Mouse (Mus musculus) cerebellum, adult (tissue): Measurements from ENCODE around the gene Scarb2.

Experiments
- ATAC-seq: cut with Nextera tagmentation; 2 replicates; pipeline ENCODE4 v1.9.2; 2017; ENCODE audit warnings: mild to moderate bottlenecking, moderate library complexity, mixed read lengths; ENCODE audit not compliant: insufficient number of reproducible peaks, low FRiP score, low TSS enrichment

The Scarb2 gene

DNA sequence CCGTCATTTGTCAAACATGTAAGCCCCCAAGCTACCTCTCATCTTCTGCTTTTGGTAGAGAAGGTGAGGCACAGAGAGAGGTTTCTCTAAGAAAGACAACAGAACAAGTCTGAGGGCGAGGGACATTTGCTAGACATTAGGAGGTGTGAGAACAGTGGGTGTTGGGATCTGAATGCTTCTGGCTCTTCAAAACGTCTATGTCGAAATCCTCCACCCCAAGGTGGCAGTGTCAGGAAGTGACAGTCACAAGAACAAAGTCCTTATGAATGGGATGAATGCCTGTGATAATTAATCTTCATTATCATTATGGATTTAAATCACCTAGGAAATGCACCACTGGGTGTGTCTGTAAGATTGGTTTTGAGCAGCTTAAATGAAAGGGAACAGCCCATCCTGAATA, 11.3 kb downstream of the Scarb2 start:
- no peak for ATAC-seq

DNA sequence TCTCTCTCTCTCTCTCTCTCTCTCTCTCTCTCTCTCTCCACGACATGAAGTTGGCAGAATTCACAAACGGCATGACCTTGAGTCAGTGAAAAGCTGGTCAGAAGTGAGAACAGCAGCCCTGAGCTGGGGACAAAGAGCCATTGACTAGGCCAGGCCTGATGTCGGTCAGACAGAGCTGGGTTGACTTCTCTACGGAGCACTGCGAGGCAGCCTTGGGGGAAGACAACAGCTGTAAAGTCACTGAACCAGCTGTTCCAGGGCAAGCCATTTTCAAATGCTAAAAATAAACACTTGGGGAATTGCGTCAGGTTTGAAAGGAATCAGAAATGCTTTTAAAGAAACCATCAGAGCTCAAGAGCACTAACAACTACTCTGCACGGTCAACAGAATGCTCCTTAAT, 13.2 kb downstream of the Scarb2 start:
- ATAC-seq, result no peak

DNA sequence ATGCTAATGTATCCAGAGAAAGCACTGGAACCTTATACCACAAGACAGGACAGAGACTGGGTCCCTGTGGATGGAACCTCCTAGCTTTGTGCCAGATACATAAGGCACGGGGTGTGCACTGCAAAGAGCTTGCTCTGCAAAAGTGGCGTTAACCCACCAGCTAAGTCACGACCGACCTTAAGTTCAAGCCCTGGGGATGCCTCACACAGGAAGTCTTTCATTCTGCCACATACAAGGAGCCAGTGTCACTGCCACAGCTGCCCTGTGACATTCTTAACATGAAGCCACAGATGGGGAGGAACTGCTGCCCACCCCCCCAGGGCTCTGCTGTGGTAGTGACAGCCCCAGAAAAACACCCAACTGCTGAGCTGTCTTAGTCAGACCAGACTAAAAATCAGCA, 15.9 kb downstream of the Scarb2 start:
- ATAC-seq, result no peak

DNA sequence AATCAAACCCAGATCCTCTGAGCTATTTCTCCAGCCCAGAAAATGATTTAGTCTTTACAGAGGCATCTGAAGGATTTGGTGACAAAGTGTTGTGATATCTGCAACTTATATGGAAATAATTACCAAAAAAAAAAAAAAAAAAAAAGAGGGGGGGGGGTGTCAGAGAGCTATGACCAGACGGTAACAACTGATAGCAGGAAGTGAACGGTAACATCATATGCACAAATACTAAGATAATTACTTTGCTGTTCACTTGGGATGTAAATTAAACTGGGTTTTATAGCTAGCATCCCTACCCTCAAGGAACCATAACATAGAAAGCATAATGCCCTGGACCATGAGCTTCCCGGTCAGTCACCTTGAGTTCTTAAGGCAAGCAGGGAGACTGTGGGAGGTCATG, 16.3 kb downstream of the Scarb2 start:
- no peak for ATAC-seq

DNA sequence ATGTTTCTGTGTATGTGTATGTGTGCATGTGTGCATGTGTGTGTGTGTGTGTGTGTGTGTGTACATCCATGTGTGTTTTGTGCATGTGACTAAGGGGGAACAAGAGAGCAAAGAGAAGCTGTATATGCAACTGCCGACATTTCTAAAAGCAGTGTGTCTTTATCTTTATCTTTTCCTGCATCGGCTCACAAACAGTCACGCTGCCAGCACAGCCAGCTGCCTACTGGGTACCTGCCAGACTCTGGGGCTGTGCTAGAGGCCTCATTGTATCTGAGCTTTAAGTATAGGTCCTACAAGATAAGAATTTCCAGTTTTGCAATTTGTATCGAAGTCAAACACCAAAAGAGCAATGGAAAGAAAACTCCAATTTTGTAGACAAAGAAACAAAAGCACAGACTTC, 17.1 kb downstream of the Scarb2 start:
- ATAC-seq, result no peak

DNA sequence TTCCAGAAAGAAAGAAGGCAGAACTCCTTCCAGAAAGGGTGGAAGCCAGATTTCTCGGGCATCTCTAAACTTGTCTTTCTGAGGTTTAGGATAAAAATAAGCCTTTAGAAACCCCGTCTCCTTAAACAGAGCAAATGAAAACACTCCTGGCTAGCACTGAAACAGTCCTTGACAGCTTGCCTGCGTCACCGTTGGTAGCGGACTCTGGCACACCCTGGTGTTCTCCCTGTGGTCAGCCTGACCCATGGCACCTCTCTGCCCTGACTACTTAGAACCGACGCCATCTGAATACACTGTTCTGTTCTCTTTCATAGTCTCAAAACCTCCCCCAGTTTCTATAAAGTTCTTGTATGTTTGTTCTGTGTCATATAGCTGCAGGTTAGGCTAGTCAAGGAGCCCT, 17.7 kb downstream of the Scarb2 start:
- ATAC-seq, result peak; percentile 42; the same call in 1 of the 2 replicates

DNA sequence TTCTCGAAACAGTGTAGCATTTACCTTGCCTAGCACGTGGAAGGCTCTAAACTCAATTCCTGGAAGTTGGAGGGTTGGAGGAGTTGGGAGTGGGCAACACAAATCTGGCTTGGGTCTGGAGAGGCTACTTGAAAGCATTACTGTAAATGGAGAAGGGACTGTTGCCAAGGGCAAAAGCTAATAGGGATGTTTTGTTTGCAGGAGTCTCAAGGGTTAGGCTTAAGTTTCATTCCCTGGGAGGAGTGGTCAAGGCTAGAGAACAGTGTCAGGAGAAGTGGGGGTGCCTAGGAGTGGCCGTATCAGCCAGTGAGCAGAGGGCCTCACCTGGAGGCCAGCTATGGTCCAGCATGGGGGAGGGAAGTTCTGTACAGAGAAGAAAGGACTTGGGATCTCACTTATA, 18.2 kb downstream of the Scarb2 start:
- ATAC-seq, result no peak

DNA sequence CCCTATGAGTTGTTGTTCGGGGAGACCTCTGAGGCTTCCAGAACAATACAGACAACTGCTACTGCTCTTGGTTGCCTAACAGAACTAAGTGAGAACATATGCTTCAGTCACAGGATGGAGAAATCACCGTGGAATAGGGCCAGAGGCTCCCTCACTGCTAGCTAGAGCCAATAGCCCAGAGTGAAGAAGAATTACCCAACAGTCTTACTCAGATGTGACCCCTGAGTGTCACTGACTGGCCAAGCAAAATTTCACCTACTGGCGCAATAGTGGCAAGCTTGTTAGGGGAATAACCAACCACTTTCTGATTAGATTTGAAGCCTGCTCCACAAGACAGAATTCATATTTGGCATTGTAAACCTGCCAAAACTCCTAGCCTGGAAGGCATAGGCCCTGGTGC, 19.9 kb downstream of the Scarb2 start:
- no peak; the same call in 1 of the 2 replicates for ATAC-seq

DNA sequence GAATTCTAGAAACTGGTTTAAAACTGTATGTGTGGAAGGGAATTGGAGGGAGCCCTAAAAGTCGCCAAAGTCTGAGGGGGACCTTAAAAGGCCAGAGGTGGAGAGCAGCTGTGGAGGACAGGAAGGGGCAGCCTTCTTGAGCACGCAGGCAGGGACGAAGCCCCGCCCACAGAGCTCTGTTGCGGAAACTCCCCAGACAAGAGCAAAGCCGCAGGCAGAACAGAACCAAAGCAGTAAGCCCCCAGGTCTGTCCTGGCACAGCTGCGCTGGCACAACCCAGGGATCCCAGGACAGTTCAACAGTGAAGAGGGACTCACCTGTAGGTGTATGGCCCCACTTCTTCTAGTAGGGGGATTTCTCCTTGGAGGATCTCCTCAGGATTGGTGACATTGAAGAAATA, 21.8 kb downstream of the Scarb2 start:
- ATAC-seq, result no peak

DNA sequence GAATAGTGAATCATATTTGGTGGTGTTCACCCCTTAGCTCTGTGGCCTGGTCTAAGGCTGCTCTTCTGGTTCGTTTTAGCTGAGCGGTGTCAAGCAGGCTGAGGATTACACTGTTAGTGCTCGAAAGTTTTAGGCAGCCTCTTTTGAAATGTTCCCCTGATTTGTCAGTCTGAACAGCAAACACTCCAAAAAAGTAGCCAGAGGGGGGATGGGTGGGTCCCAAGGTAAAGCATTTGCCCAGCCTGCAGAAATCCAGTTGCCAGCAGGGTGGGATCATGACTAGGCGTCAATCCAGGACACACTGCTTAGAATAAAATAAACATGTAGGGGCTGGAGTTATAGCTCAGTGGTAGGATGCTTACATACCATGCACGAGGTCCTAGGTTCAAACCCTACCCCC, 33.8 kb downstream of the Scarb2 start:
- no peak for ATAC-seq

DNA sequence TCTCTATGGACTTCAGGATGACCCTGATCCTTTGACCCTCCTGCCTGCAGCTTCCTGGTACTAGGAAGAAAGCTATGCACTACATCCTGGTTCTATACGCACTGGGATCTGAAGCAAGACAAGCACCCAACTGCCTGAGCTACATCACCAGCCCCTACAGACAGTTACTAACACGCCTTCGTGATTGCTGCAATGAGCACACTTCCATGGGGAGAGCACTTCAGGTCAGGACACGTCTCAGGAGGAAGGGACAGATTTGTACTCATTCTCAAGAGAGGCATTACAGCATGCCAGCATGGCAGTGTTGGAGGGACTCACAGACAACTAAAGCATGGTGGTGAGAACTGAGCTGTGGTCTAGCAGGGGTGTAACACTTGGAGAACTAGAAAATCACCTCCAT, 35.1 kb downstream of the Scarb2 start:
- ATAC-seq, result no peak

DNA sequence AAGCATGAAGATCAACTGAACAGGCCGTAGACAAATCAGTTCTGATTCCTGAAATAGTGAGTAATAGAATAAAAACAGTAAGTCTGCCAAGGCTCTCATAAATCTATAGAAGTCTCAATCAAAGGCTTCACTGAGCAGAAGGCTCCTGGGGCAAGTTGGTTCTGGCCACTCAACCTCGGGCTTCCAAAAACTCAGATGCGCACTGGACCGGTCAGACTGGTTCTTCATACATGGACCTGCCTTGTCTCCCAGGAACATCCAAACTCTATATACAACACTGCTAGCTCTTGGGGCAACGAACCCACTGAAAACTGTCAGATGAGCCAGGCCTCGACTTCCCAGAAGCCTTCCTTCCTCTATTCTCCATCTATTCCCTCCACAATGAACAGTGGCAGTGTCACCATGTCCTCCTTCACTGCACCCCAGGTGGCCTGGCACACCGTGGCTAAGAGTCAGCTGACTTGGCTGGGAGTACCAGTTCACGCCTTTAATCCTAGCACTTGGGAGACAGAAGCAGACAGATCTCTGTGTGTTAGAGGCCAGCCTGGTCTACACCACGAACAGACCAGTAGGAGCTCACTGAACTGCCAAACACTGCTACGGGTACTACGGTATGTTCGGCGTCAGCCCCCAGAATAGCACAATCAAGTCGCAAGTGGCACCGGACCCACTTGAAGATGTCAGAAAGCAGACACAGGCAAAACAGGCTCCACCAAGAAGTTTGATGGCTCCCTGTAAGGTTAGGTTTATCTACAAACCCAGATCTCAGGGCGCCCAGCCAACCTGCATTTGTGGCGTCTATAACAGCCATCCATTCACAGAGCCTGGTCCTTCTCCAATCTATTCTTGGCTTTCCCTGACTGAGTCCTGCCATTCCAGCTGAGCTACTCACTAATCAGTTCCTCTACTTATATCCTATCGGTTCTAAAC, 37.2 kb downstream of the Scarb2 start:
- ATAC-seq, result 0 out of 2 replicates have a peak, but pooled peaks have one; percentile 31

DNA sequence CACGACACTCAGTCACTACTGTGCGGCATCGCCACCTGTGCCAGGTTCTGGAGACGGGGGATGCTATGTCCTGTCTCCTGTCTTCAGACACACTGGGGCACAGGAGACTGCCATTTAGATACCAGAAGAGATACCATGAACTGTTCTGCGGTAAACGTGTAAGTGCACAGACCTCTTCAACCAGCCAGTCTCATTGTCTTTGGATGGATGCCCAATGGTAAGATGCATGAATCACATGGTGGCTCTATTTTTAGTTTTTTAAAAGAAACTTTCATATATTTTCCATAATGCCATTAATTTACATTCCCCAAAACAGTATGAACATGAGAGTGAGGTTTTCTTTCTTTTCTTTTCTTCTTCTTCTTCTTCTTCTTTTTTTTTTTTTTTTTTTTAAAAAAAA, 38.4 kb downstream of the Scarb2 start:
- ATAC-seq, result no peak

DNA sequence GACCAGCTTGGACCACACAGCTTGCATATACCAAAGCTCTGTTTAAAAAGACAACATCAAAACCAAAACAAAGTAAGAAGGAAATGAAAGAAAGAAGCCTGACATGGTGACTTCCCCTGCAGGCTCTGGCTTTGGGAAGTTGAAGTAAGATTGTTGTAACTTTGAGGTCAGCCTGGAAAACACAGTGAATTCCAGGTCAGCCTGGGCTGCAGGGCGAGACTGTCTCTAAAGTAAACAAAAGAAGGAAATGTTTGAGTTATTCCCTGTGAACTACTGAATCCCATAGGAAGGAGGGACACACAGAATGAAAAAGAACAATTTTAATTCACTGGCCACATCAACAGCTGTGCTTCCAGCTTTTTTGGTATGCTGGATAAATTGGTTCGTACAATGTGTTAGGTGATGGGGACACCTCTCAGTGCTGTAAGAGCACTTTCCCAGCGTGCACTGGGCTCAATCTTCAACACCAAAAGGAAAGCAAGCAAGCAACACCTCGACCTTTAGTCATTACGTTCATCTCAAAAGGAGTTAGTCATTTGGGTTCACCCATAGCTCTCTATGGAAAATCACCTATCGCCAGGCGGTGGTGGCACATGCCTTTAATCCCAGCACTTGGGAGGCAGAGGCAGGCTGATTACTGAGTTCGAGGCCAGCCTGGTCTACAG, 39.4 kb downstream of the Scarb2 start:
- no peak for ATAC-seq

DNA sequence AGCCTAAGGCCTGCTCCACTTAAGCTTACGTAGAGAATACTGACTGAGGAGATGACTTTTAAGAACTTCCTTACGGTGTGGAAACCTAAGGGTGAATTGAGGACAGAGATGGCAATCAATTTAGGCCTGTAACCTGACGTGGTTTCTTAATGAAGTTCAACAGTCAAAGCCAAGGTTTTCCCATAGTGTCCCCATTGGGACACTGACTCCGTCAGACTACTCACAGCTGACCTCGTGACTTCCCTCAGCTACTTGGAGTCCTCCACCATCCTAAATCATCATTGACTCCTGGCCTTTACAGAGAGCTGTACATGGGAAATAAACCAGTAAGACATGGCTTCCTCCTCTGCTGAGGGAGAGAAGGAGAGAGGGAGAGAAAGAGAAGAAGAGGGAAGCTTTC, 41.1 kb downstream of the Scarb2 start:
- ATAC-seq, result no peak

DNA sequence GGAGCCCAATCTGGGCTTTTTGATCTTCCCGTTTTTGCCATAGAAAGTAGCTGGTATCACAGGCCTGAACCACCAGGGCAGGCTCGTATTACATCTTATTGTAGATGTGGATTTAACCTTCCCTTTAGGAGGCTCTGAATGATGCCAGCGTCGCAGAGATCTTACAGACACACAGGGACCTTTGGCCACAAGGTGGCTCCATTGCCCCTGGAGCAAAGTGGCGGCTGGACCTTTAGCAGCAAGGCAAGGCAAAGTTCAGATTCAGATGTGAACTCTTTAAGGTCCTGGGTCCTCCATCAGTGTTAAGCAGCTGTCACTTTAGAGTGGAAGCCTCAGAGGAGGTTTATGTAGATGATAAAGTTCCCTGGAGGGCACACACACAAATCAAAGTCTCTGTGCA, 45.3 kb downstream of the Scarb2 start:
- no peak for ATAC-seq

DNA sequence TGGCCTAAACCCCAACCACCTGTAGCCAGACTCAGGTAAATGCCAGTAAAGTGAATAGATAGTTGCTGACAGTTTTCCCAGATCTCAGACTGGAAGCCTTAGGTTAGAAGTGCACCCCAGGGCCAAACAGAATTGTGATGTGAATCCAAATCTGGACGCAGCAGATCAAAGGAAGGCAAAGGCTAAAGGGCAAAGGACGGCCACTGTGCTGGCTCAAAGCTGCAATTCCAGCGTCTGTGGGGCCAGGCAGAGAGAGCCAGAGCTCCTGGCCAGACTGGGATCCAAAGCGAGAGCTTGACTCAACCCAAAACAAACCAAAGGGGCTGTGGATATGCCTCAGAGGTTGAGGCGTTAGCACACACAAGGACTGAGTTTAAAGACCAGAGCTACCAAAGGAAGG, 47.9 kb downstream of the Scarb2 start:
- ATAC-seq, result no peak

DNA sequence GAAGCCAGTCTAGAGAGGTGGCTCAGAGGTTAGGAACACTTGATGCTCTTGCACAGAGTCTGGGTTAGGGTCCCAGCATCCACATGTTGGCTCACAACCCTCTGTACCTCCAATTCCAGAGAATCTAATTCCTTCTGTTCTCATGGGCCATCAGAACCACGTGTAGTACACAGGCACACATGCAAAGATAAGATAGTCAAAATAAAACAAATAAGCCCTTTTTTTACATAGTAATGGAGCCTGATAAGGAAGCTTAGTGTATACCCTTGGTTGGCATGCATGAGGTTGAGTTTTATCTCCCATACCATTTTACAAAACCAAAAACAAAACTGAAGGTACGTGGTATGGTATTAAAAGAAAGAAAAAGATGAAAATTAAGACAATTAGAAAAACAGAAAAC, 49.2 kb downstream of the Scarb2 start:
- no peak for ATAC-seq

DNA sequence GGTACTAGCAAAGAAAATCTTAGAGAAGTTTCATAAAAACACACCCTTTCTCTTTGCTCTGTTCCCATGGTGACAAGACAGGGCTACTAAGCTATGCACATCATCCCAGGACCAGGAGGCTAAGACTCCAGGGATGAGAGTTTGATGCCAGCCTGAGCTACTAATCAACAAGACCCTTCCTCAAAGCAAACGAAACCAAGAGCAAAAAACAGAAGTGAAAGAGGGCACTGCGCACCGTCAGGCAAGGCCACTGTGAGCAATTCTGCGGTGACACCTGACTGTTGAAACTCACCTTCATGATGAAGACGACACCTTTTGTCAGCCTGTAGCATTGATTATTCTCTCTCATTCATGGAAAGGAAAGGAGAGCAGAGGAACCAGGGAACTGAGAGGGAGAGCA, 53.8 kb downstream of the Scarb2 start:
- no peak for ATAC-seq

DNA sequence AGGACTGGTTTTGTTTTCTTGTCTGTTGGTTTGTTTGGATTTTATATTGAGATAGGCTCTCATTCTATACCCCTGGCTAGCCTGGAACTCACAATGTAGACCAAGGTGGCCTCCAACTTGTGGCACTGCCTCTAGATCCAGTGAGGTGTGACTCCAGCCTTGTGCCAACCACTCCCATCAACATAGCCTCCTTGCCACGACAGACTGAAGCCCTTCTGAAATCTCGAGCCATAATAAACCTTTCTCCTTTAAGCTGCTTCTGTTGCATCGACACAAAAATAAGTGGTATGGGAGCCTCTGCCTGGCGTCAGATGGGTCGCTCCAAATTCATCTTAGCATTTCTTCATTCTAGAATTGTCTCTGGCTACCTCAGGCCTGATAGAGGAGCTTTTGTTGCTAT, 59.9 kb downstream of the Scarb2 start:
- no peak for ATAC-seq

DNA sequence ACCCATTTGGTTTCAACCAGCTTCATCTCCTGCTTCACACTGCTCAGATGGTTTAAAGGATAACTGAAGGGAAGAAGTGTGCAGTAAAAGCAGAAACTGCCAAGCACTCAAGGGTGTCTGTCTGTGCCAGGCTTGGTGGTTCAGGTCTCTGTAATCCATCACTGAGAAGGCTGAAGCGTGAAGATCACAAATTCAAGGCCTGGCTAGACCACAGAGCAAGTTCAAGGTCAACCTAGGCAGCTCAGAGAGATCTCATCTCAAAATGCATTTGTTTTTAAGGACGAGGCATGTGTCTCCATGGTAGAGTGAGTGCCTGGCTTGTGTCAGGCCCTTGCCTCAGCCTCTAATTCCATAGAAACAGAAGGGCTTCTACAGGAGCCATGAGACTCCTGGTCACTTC, 61.6 kb downstream of the Scarb2 start:
- no peak for ATAC-seq

DNA sequence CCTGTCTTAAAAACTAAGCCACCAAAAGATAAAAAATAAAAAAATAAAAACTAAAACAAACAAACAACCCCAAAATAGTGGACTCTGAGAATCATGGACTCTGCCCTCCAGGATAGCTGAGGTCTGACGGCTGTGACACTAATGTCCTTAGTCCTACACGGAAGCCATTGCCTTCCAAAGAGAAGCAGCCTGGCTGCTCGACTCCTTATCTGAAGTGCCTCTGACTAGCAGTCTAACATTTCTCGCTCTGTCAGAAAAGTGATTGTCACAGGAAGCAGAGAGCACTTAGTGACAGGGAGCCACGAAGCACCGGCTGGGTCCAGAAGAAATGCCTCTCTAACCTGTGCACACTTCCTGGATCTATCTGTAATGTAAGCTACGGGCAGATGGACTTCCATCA, 63.7 kb downstream of the Scarb2 start:
- ATAC-seq, result no peak
